Mouse (Mus musculus) embryonic facial prominence, embryonic 12.5 days (tissue): ENCODE results near the gene Gal3st1. TPM values are rescaled to one million over a fixed set of nuclear protein-coding genes. Genes with fewer than 3 reads are reported as not detected.

Source experiments
- ATAC-seq: fragments of 200-750 bp; cut with Nextera tagmentation; 2 replicates; pipeline ENCODE4 v1.8.0; 2017; ENCODE audit not compliant: insufficient number of reproducible peaks, insufficient read depth, low FRiP score, low TSS enrichment
- H3K27ac ChIP-seq: fragments of 300-500 bp; sonication (generic); 2 replicates; pipeline ENCODE4 v1.5.1; 2016; ENCODE audit warnings: mild to moderate bottlenecking
- H3K27me3 ChIP-seq: fragments of 300-500 bp; sonication (generic); 2 replicates; pipeline ENCODE4 v1.6.1; 2016; ENCODE audit warnings: mild to moderate bottlenecking, moderate library complexity
- H3K36me3 ChIP-seq: fragments of 300-500 bp; sonication (generic); 2 replicates; pipeline ENCODE4 v1.6.1; 2016; ENCODE audit warnings: mild to moderate bottlenecking
- H3K4me1 ChIP-seq: fragments of 300-500 bp; sonication (generic); 2 replicates; pipeline ENCODE4 v1.6.1; 2016
- H3K4me2 ChIP-seq: fragments of 300-500 bp; sonication (generic); replicated peaks from 2 replicates; pipeline ENCODE4 v1.6.1; 2016; ENCODE audit warnings: mild to moderate bottlenecking, moderate library complexity
- H3K4me3 ChIP-seq: fragments of 300-500 bp; sonication (generic); 2 replicates; pipeline ENCODE4 v1.5.1; 2016; ENCODE audit warnings: mild to moderate bottlenecking
- H3K9ac ChIP-seq: fragments of 300-500 bp; sonication (generic); 2 replicates; pipeline ENCODE4 v1.6.1; 2016; ENCODE audit warnings: mild to moderate bottlenecking, moderate library complexity
- H3K9me3 ChIP-seq: fragments of 300-500 bp; sonication (generic); 2 replicates; pipeline ENCODE4 v1.6.1; 2016; ENCODE audit warnings: mild to moderate bottlenecking, moderate library complexity
- WGBS: fragments of 180-500 bp; shearing (Covaris S2); methylation state at CpG from one replicate; pipeline ENCODE4 v1.1.7; 2016; 5-methylcytosine and 5-hydroxymethylcytosine counted together
- polyA plus RNA-seq: library from polyadenylated mRNA; unstranded; fragments of >200 nt; fragmentation: Nextera tagmentation; extraction: Ambion mirVana; gene quantifications from 2 replicates; pipeline ENCODE4 v1.2.1, GENCODE M21; 2016

The Gal3st1 gene
- polyA plus RNA-seq, 1 experiment from 2014 or later: 2.4 TPM

DNA sequence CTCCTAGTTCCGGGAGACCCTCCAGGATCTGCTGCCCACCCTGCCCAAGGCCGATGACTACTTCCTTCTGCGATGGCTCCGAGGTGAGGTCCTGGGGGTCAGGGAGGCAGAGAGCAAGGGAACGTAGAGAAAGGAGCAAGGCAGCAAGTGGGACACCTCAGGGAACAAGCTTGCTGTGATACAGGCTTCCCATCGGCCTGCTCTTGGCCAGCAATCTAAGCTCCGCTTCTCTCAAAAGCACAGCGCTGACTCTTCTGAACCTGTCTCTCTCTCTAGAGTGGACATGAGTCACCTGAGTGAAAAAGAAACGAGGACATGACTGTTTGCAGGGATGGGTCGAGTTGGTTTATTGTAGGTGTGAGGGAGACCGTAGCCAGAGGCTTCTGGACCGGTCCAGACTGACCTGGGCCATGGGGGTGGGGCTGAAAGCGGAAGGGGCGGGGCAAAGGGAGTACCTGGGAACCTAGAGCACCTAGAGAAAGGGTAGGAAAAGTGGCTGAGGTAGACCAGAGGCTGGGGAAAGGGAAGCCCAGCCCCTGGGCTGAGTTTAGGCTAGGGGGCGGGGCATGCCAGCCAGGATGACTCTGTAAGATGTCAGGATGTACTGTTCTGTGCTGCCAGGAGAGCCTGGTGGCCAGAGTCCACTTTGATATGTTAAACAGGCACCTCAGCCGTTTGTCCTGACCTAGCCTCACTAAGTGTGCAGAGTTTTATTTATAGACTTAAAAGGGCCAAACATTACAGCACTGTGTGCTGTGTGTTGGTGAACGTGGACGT lies 51.9 kb downstream of the Gal3st1 start:
- Histone ChIP-seq H3K36me3 (no peaks in the 10 kb centered on the region), H3K27ac (no peak overlapping the region), H3K4me1 (no peaks in the 10 kb centered on the region), H3K27me3 (peaks cover 13% of the 10 kb centered on the region), H3K4me2 (no peak overlapping the region), H3K4me3 (no peak overlapping the region), H3K9me3 (no peaks in the 10 kb centered on the region), H3K9ac (no peak overlapping the region)
- no peak for ATAC-seq
- 65% methylated on average over 18 of the region's 18 CpGs for WGBS

DNA sequence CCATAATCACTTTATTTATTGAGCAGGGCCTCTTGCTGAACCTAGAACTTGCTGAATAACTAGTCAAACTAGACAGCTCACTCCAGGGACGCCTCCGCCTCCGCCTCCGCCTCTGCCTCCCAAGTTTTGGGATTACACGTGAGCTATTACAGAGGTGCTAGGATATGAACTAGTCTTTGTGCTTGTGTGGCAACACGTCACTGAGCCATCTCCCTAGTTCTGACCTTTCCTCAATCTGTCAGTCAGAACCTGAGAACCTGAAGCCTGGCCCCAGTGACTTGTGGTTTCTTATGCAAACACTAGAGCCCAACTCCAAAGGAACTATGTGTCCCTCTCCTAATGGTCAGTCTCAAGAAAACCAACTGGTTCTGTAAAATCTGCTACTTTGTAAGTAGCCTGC lies 52.5 kb downstream of the Gal3st1 start:
- Histone ChIP-seq H3K27ac (no peak overlapping the region), H3K36me3 (no peaks in the 10 kb centered on the region), H3K9me3 (no peaks in the 10 kb centered on the region), H3K4me2 (no peak overlapping the region), H3K9ac (no peak overlapping the region), H3K4me1 (no peaks in the 10 kb centered on the region), H3K27me3 (peaks cover 11% of the 10 kb centered on the region), H3K4me3 (no peak overlapping the region)
- no peak for ATAC-seq
- 89% methylated on average over 6 of the region's 6 CpGs for WGBS

DNA sequence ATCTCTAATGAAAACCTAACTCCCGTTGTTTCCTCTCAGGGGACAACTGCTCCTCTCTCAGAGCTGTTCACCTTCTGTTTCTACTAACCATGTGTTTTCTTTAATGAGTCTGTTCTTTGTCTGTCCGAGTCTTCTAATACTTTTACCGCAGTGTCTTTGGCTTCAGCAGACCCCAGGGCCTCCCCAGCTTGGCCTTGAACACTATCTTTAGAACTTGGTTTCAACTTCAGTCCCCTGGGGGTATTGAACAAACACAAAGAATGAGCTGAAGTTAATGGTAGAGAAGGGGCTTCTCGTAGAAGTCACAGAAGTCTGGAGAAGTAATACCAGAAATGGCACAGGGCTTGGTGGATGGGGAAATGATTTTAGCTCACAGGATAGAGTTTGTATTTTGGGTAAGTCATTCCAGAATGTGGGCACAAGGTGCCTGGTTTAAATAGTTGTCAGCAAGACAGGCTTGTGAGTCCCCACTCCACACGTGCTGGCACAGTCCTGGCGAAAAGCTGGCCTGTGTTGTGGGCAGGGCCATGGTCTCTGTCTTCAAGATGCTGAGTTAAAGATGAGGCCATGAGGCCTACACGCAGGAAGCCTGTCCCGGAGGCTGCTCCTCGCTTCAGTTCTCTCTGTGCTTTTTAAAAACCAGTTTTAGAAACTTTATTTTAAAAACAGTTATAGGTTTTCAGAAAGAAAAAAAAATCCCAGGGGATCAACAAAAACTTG lies 53.1 kb downstream of the Gal3st1 start:
- Histone ChIP-seq H3K4me3 (no peak overlapping the region), H3K27me3 (peaks cover 4% of the 10 kb centered on the region), H3K36me3 (no peaks in the 10 kb centered on the region), H3K9me3 (no peaks in the 10 kb centered on the region), H3K9ac (no peak overlapping the region), H3K4me1 (no peaks in the 10 kb centered on the region), H3K4me2 (no peak overlapping the region), H3K27ac (no peak overlapping the region)
- no peak for ATAC-seq
- 58% methylated on average over 9 of the region's 9 CpGs for WGBS

DNA sequence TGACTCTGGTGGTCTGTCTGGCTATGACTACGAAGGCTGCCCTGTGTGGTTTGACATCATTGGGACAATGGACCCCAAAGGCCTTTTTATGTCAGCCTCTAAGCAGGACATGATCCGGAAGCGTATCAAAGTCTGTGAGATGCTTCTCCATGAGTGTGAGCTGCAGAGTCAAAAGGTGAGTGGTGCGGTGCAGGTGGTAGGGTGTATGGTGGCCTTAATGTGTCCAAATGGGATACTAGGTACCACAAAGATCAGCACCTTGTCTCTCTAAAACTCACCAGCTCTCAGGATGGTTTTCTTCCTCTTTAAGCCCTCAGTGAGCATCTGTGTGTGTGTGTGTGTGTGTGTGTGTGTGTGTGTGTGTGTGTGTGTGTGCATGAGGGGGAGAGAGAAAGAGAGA lies 56.5 kb downstream of the Gal3st1 start:
- Histone ChIP-seq H3K4me3 (no peak overlapping the region), H3K9ac (no peak overlapping the region), H3K36me3 (no peaks in the 10 kb centered on the region), H3K4me2 (no peak overlapping the region), H3K27ac (no peak overlapping the region), H3K4me1 (no peaks in the 10 kb centered on the region), H3K9me3 (no peaks in the 10 kb centered on the region), H3K27me3 (no peaks in the 10 kb centered on the region; the same call in 1 of the 2 replicates)
- no peak for ATAC-seq
- WGBS: 95% methylated on average over 4 of the region's 4 CpGs

DNA sequence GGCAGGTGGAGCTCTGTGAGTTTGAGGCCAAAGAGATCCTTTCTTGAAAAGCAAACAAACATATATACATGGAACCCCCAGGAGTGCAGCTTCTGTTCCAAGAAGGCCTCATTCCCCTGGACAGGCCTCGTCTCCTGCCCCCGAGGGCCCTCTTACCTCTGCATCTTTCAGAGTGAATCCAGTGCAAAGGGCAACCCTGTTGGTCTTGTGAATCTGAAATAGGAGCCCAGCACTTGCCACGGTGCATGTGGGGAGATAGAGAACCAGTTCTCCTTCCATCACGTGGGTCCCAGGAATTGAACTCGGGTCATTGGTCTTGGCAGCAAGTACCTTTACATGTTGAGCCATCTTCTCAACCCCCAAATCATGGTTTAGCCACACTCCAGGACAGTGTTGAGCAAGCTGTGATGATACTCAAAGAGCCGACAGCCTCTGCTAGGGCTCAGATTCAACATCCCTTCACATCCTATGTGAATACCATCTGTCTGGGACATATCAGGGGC lies 57.7 kb downstream of the Gal3st1 start:
- WGBS: 80% methylated on average over 6 of the region's 6 CpGs
- no peak overlapping the region for H3K4me3 ChIP-seq

DNA sequence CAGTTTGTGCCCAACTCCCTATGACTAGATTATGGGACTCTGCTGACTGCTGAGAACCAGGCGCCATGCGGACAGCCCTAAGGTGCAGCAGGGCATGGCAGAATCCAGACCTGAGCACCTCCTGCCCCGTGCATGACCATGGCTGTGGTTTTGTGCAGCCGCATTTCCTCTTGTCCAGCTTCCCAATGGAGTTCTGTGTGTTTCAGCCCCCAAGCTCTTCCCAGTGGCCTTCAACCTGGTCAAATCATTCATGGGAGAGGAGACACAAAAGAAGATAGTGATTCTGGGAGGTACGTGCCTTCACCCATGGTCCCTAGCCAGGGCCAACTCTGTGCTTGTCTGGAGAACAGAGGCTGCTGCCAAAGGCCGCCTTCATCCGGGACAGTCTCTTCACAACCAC lies 59.6 kb downstream of the Gal3st1 start:
- no peak overlapping the region for H3K4me3 ChIP-seq
- no peaks in the 10 kb centered on the region for H3K4me1 ChIP-seq
- no peak overlapping the region for H3K27ac ChIP-seq
- H3K36me3 ChIP-seq: no peaks in the 10 kb centered on the region
- no peak for ATAC-seq
- no peak overlapping the region for H3K4me2 ChIP-seq
- no peaks in the 10 kb centered on the region; the same call in 1 of the 2 replicates for H3K27me3 ChIP-seq
- H3K9ac ChIP-seq: no peak overlapping the region
- WGBS: 91% methylated on average over 7 of the region's 7 CpGs
- H3K9me3 ChIP-seq: no peaks in the 10 kb centered on the region

More for the DNA sequence above, 57.7 kb downstream of the Gal3st1 start:
- Histone ChIP-seq H3K9me3 (no peaks in the 10 kb centered on the region), H3K36me3 (no peaks in the 10 kb centered on the region), H3K4me1 (no peaks in the 10 kb centered on the region), H3K9ac (no peak overlapping the region), H3K27me3 (no peaks in the 10 kb centered on the region; the same call in 1 of the 2 replicates), H3K27ac (no peak overlapping the region), H3K4me2 (no peak overlapping the region)
- no peak for ATAC-seq

DNA sequence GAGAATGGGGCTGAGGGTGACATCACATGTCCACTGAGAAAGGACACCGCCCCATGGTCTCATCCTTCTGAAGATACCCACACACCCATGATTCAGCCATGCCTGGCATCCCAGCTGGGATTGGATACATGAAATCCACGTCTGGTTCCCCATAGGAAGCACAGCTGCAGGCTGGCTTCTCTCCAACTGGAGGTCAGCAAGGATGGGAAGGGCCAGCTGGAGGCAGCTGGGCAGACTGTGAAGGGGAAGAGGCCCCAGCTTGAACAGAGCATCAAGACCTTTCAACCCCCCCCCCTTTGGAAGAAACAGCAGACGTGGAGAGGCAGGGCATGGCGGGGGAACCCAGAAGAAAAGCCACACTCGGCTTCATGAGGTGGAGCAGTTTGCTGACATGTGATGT lies 63.1 kb downstream of the Gal3st1 start:
- Histone ChIP-seq H3K27ac (no peak overlapping the region), H3K36me3 (no peaks in the 10 kb centered on the region), H3K4me2 (no peak overlapping the region), H3K4me1 (no peaks in the 10 kb centered on the region), H3K9ac (no peak overlapping the region), H3K27me3 (no peaks in the 10 kb centered on the region; the same call in 1 of the 2 replicates), H3K9me3 (no peaks in the 10 kb centered on the region), H3K4me3 (no peak overlapping the region)
- no peak for ATAC-seq
- 59% methylated on average over 5 of the region's 5 CpGs for WGBS

DNA sequence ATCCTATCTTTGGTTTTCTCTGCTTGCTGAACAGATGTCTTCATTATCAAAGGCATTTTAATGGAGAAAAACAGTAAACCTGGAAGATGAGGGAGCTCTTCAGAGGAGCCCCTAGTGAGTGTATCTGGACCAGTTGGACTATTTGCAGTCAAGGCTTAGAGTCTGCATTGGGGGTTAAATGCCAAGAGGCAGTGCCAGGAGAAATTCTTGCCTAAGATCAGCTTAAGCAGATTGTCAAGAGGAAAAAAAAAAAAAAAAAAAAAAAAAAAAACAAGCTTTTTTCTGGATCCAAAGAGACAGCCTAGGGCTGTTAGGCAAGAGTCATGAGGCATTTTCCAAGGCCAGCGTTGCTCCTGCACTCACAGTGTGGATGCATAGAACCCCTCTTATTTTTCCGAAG lies 64.3 kb downstream of the Gal3st1 start:
- H3K4me1 ChIP-seq: no peaks in the 10 kb centered on the region

DNA sequence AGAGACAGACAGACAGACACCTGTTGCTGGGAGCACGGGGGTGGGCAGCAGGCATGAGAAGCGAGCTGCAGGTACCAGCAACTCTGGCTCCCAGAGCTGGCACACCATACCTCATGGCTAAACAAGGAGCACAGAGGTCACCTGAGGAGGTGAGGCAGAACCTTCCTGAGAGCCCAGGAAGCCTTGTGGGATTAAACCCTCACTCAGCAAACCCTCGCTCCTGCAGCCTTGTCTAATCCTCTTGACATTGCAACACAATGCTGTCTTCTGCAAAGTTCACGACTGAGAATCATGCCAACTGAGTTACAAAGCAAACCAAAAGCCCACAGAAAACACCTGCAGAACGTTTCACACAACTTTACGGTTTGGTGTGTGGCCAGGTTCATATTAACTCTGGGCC lies 65.0 kb downstream of the Gal3st1 start:
- H3K4me3 ChIP-seq: no peak overlapping the region
- no peaks in the 10 kb centered on the region for H3K9me3 ChIP-seq
- no peak overlapping the region for H3K27ac ChIP-seq
- no peak overlapping the region for H3K4me2 ChIP-seq
- WGBS: 81% methylated on average over 6 of the region's 6 CpGs
- no peak for ATAC-seq
- no peak overlapping the region for H3K9ac ChIP-seq
- no peaks in the 10 kb centered on the region for H3K36me3 ChIP-seq
- H3K4me1 ChIP-seq: no peaks in the 10 kb centered on the region
- H3K27me3 ChIP-seq: no peaks in the 10 kb centered on the region; the same call in 1 of the 2 replicates

More for the DNA sequence above, 64.3 kb downstream of the Gal3st1 start:
- Histone ChIP-seq H3K27me3 (no peaks in the 10 kb centered on the region; the same call in 1 of the 2 replicates), H3K4me3 (no peak overlapping the region), H3K4me2 (no peak overlapping the region), H3K27ac (no peak overlapping the region), H3K9me3 (no peaks in the 10 kb centered on the region), H3K9ac (no peak overlapping the region), H3K36me3 (no peaks in the 10 kb centered on the region)
- WGBS: 94% methylated on average over 2 of the region's 2 CpGs
- no peak for ATAC-seq

Other genes starting within 250 kb of the Gal3st1 start
- 2.1 TPM in 2 replicates for gene Osbp2, start 119.7 kb upstream of the Gal3st1 start, polyA plus RNA-seq
- gene 4921536K21Rik, start 88.5 kb upstream of the Gal3st1 start, polyA plus RNA-seq: 0.14 and 0.33 TPM in 2 replicates
- 12.7 and 14.7 TPM in 2 replicates for gene Dusp18, start 88.4 kb upstream of the Gal3st1 start, polyA plus RNA-seq
- gene Slc35e4, start 69.0 kb upstream of the Gal3st1 start, polyA plus RNA-seq: 5.1 and 5.2 TPM in 2 replicates
- 34.6 and 36.1 TPM in 2 replicates for gene Tcn2, start 51.5 kb upstream of the Gal3st1 start, polyA plus RNA-seq
- 79.1 and 82.2 TPM in 2 replicates for gene Pes1, start 19.7 kb upstream of the Gal3st1 start, polyA plus RNA-seq
- 0.18 and 0.25 TPM in 2 replicates for gene 4930556J24Rik, start 6.9 kb upstream of the Gal3st1 start, polyA plus RNA-seq
- 0.23 TPM in 1 of 2 replicates, not detected in the other for gene Sec14l4, start 47.8 kb downstream of the Gal3st1 start, polyA plus RNA-seq
- gene Sec14l3, start 81.2 kb downstream of the Gal3st1 start, polyA plus RNA-seq: not detected in 2 replicates
- 7.6 and 7.7 TPM in 2 replicates for gene Mtfp1, start 111.8 kb downstream of the Gal3st1 start, polyA plus RNA-seq
- gene Sec14l2, start 139.8 kb downstream of the Gal3st1 start, polyA plus RNA-seq: 2.0 and 2.4 TPM in 2 replicates
- 43.0 and 44.7 TPM in 2 replicates for gene Rnf215, start 151.6 kb downstream of the Gal3st1 start, polyA plus RNA-seq
- 9.3 and 10.7 TPM in 2 replicates for gene Ccdc157, start 176.7 kb downstream of the Gal3st1 start, polyA plus RNA-seq
- 70.0 and 73.9 TPM in 2 replicates for gene Sf3a1, start 176.7 kb downstream of the Gal3st1 start, polyA plus RNA-seq
- 34.7 and 39.2 TPM in 2 replicates for gene Tbc1d10a, start 203.2 kb downstream of the Gal3st1 start, polyA plus RNA-seq
- 3.0 and 3.6 TPM in 2 replicates for gene Castor1, start 234.6 kb downstream of the Gal3st1 start, polyA plus RNA-seq